Mouse (Mus musculus) kidney, adult 2 months (tissue): ENCODE data around the gene Tgif2.

Source experiments
- CTCF ChIP-seq: fragments of 200-500 bp; conservative IDR thresholded peaks from 2 replicates; pipeline ENCODE4 v1.5.1; 2011; ENCODE audit warnings: low read depth, mild to moderate bottlenecking, control low read depth, low read length, moderate library complexity, mixed read lengths; ENCODE audit not compliant: insufficient read depth, insufficient read length
- POLR2A ChIP-seq: fragments of 200-500 bp; IDR thresholded peaks from one replicate; pipeline ENCODE4 v1.6.1; 2011; ENCODE audit warnings: low read depth, low read length, control low read depth

- no peak for TF ChIP-seq CTCF
- TF ChIP-seq POLR2A: no peak
Measured at GRCm38 (mm10) chr2:156892240-156892639, 52.4 kb downstream of the Tgif2 start.
